Mouse (Mus musculus): ENCODE results near the gene Aldh3b3. TPM values are rescaled to one million over a fixed set of nuclear protein-coding genes. Genes with fewer than 3 reads are reported as not detected.

Aldh3b3 gene
- total and polyA plus RNA-seq, 2 experiments from 2014 or later = 0.29 TPM; not detected in 1

- Histone ChIP-seq H3K4me2 (ENCODE audit: low read depth, low read length) (no peak overlapping the region), H3K9ac (replicated peaks; ENCODE audit: low read depth, low read length) (no peak overlapping the region), H3K9me3 (replicated peaks; ENCODE audit: control insufficient read depth, low read length) (no peaks in the 10 kb centered on the region), H3K27ac (ENCODE audit: low read depth) (no peak overlapping the region), H3K27me3 (ENCODE audit: control insufficient read depth, insufficient read depth, low read length) (no peaks in the 10 kb centered on the region), H3K36me3 (replicated peaks; ENCODE audit: control insufficient read depth, insufficient read depth, low read length) (no peaks in the 10 kb centered on the region), H3K4me1 (ENCODE audit: control insufficient read depth, insufficient read depth) (peaks cover 13% of the 10 kb centered on the region), H3K4me3 (ENCODE audit: low read depth, low read length) (no peak overlapping the region)
- WGBS = 74% methylated on average over 11 of the region's 11 CpGs
- DNase-seq (ENCODE audit: low spot score) (no peak), ATAC-seq (ENCODE audit: insufficient read depth, low read depth) (no peak)
- TF ChIP-seq CTCF (IDR thresholded peaks at IDR 0.05; ENCODE audit: low read depth) (no peak), EP300 (IDR thresholded peaks at IDR 0.05; ENCODE audit: low read depth) (no peak)
Observed at GRCm38 (mm10) chr19:3916727-3917126, 41.7 kb upstream of the Aldh3b3 start.

DNA sequence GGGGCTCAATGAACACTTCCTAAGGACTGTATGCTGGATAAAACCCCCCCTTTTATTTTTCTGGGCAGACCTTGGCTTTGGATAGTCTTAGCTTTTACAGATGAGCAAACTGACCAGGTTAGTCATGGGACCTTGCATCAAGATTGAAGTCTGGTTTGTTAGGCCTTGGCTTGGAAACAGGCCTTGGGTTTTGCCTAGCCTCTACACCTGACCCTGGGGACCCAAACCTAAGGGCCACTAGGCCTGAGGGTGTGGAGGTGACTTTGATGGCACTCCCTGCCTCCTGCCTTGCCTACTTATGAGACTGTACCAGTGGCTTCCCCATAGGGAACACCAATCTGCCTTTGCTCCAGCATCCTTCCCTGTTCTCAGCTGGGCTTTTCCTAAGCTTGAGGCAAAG lies 38.5 kb upstream of the Aldh3b3 start:
- Histone ChIP-seq H3K27me3 (ENCODE audit: control insufficient read depth, insufficient read depth, low read length) (no peaks in the 10 kb centered on the region), H3K4me3 (ENCODE audit: low read depth, low read length) (no peak overlapping the region), H3K4me2 (ENCODE audit: low read depth, low read length) (no peak overlapping the region), H3K9me3 (replicated peaks; ENCODE audit: control insufficient read depth, low read length) (no peaks in the 10 kb centered on the region), H3K27ac (ENCODE audit: low read depth) (no peak overlapping the region), H3K36me3 (replicated peaks; ENCODE audit: control insufficient read depth, insufficient read depth, low read length) (no peaks in the 10 kb centered on the region), H3K9ac (replicated peaks; ENCODE audit: low read depth, low read length) (no peak overlapping the region), H3K4me1 (ENCODE audit: control insufficient read depth, insufficient read depth) (peaks cover 13% of the 10 kb centered on the region; the same call in 1 of the 2 replicates)
- TF ChIP-seq CTCF (IDR thresholded peaks at IDR 0.05; ENCODE audit: low read depth) (no peak), EP300 (IDR thresholded peaks at IDR 0.05; ENCODE audit: low read depth) (no peak)
- ATAC-seq (ENCODE audit: insufficient read depth, low read depth) = no peak
- DNase-seq (ENCODE audit: low spot score) = no peak

GRCm38 (mm10) chr19:3922661-3923371 lies 35.6 kb upstream of the Aldh3b3 start:
- Histone ChIP-seq H3K27ac (ENCODE audit: low read depth) (peak overlapping the region; percentile 27; the same call in 1 of the 2 replicates), H3K4me3 (ENCODE audit: low read depth, low read length) (no peak overlapping the region), H3K27me3 (ENCODE audit: control insufficient read depth, insufficient read depth, low read length) (no peaks in the 10 kb centered on the region), H3K4me2 (ENCODE audit: low read depth, low read length) (no peak overlapping the region), H3K4me1 (ENCODE audit: control insufficient read depth, insufficient read depth) (peaks cover 15% of the 10 kb centered on the region; the same call in 1 of the 2 replicates), H3K36me3 (replicated peaks; ENCODE audit: control insufficient read depth, insufficient read depth, low read length) (no peaks in the 10 kb centered on the region), H3K9ac (replicated peaks; ENCODE audit: low read depth, low read length) (no peak overlapping the region), H3K9me3 (replicated peaks; ENCODE audit: control insufficient read depth, low read length) (no peaks in the 10 kb centered on the region)
- no peak for TF ChIP-seq EP300 (IDR thresholded peaks at IDR 0.05; ENCODE audit: low read depth)
- TF ChIP-seq CTCF (IDR thresholded peaks at IDR 0.05; ENCODE audit: low read depth) = no peak
- no peak for ATAC-seq (ENCODE audit: insufficient read depth, low read depth)
- WGBS = 46% methylated on average over 10 of the region's 10 CpGs
- no peak for DNase-seq (ENCODE audit: low spot score)

DNA sequence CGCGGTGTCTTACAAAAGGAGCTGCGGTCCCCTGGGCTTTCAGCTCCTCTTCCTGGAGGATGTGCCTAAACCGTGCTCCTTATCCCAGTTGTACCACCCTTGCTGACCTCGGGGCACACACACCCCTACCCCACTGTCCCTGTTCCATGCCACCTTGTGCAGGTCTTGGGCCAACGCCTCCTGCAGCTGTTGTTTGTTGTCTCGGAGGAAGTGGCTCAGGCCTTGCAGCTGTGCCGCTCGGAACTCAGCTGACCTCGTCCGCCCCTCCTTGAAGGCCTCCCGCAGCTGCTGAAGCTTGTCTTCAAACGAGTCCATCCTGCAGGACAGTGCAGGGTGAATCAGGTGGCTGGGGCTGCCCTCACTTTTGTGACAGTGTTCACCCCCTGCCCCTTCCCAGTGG lies 34.9 kb upstream of the Aldh3b3 start:
- Histone ChIP-seq H3K9ac (replicated peaks; ENCODE audit: low read depth, low read length) (no peak overlapping the region), H3K4me2 (ENCODE audit: low read depth, low read length) (no peak overlapping the region), H3K27me3 (ENCODE audit: control insufficient read depth, insufficient read depth, low read length) (no peaks in the 10 kb centered on the region), H3K4me3 (ENCODE audit: low read depth, low read length) (no peak overlapping the region), H3K36me3 (replicated peaks; ENCODE audit: control insufficient read depth, insufficient read depth, low read length) (no peaks in the 10 kb centered on the region), H3K9me3 (replicated peaks; ENCODE audit: control insufficient read depth, low read length) (no peaks in the 10 kb centered on the region), H3K4me1 (ENCODE audit: control insufficient read depth, insufficient read depth) (peaks cover 15% of the 10 kb centered on the region; the same call in 1 of the 2 replicates), H3K27ac (ENCODE audit: low read depth) (peak overlapping the region; percentile 27; the same call in 1 of the 2 replicates)
- WGBS = 60% methylated on average over 13 of the region's 13 CpGs
- ATAC-seq (ENCODE audit: insufficient read depth, low read depth) = no peak
- TF ChIP-seq CTCF (IDR thresholded peaks at IDR 0.05; ENCODE audit: low read depth) = no peak
- TF ChIP-seq EP300 (IDR thresholded peaks at IDR 0.05; ENCODE audit: low read depth) = no peak
- no peak for DNase-seq (ENCODE audit: low spot score)

DNA sequence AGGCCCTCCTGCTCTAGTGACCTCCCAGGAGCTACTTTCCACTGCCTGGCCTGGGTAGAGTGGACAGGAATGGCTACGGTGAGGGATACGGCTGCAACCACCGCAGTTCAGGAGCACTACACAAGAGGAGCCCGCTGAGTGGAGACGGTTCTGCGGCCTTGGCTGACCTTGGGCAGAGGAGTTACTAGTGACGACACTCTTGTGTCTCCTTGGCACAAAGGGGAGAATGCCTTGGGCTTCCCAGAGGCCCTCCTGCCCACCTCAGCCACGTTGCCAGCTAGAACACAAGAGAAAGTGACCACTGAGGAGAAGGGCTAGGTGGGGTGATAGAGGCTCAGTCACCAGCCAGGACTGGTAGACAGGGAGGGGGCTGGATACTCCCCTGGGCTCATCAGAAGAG lies 34.3 kb upstream of the Aldh3b3 start:
- no peak for DNase-seq (ENCODE audit: low spot score)
- Histone ChIP-seq H3K4me1 (ENCODE audit: control insufficient read depth, insufficient read depth) (peaks cover 15% of the 10 kb centered on the region; the same call in 1 of the 2 replicates), H3K36me3 (replicated peaks; ENCODE audit: control insufficient read depth, insufficient read depth, low read length) (no peaks in the 10 kb centered on the region), H3K27ac (ENCODE audit: low read depth) (peak overlapping the region; percentile 27), H3K4me3 (ENCODE audit: low read depth, low read length) (no peak overlapping the region), H3K4me2 (ENCODE audit: low read depth, low read length) (no peak overlapping the region), H3K9ac (replicated peaks; ENCODE audit: low read depth, low read length) (no peak overlapping the region), H3K9me3 (replicated peaks; ENCODE audit: control insufficient read depth, low read length) (no peaks in the 10 kb centered on the region), H3K27me3 (ENCODE audit: control insufficient read depth, insufficient read depth, low read length) (no peaks in the 10 kb centered on the region)
- ATAC-seq (ENCODE audit: insufficient read depth, low read depth) = no peak
- TF ChIP-seq CTCF (IDR thresholded peaks at IDR 0.05; ENCODE audit: low read depth) (no peak), EP300 (IDR thresholded peaks at IDR 0.05; ENCODE audit: low read depth) (no peak)
- 55% methylated on average over 8 of the region's 8 CpGs for WGBS

GRCm38 (mm10) chr19:3924868-3925267 lies 33.6 kb upstream of the Aldh3b3 start:
- DNase-seq (ENCODE audit: low spot score) = no peak
- Histone ChIP-seq H3K4me3 (ENCODE audit: low read depth, low read length) (no peak overlapping the region), H3K27ac (ENCODE audit: low read depth) (no peak overlapping the region), H3K4me1 (ENCODE audit: control insufficient read depth, insufficient read depth) (peaks cover 22% of the 10 kb centered on the region; the same call in 1 of the 2 replicates), H3K36me3 (replicated peaks; ENCODE audit: control insufficient read depth, insufficient read depth, low read length) (no peaks in the 10 kb centered on the region), H3K9me3 (replicated peaks; ENCODE audit: control insufficient read depth, low read length) (no peaks in the 10 kb centered on the region), H3K27me3 (ENCODE audit: control insufficient read depth, insufficient read depth, low read length) (no peaks in the 10 kb centered on the region), H3K9ac (replicated peaks; ENCODE audit: low read depth, low read length) (no peak overlapping the region), H3K4me2 (ENCODE audit: low read depth, low read length) (no peak overlapping the region)
- 90% methylated on average over 7 of the region's 7 CpGs for WGBS
- TF ChIP-seq CTCF (IDR thresholded peaks at IDR 0.05; ENCODE audit: low read depth) (no peak), EP300 (IDR thresholded peaks at IDR 0.05; ENCODE audit: low read depth) (no peak)
- ATAC-seq (ENCODE audit: insufficient read depth, low read depth) = no peak

Data from heart, postnatal 0 days (tissue).